Comparison of ENCODE assay signal across 14 mouse cellular contexts in the genomic region with DNA sequence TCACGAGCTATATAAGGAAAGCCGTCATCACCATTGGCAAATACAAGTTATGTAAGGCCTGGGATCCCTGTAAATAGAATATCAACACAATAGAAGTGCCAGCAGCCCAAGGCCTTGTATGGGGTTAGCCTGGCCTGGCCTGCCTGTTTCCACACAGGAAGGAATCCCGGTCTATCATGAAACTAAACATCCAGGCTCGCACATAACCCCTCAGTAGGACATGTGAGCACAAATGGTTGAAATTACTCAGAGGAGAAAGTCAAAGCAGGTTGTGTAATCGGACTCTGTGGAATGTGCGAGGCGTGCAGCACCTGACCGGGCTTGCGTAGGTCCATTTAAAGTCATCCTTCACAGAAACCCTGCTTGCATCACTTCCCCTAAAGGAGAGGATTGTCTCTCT.
A peak's percentile ranks its signal among the peaks of the same experiment; 100 is the strongest.
DNase-seq lines count a peak whose midpoint lies in the region; ATAC-seq and TF ChIP-seq lines count a peak whose summit lies in the region.
"Had no signal": no experiment of that assay in that cellular context is flagged by ENCODE, and none has a peak within 500 bp of the region (broad histone marks: within the 10 kb centered on the region; RNA-seq: fewer than 3 reads in every experiment).

No protein-coding gene starts in this region.

- no peak for TF ChIP-seq CTCF in hindbrain, postnatal 0 days (IDR thresholded peaks at IDR 0.05; ENCODE audit: low read depth)

- no peak overlapping the region for H3K4me2 ChIP-seq in limb, embryonic 13.5 days (replicated peaks)
- no peak overlapping the region for H3K4me2 ChIP-seq in hindbrain, postnatal 0 days (ENCODE audit: low read depth, low read length)
- H3K4me2 ChIP-seq: lung, embryonic 15.5 days had no signal

- 62% methylated on average over 9 of the region's 9 CpGs for WGBS in limb, embryonic 13.5 days
- WGBS in limb, embryonic 10.5 days = 86% methylated on average over 9 of the region's 9 CpGs
- WGBS in hindbrain, postnatal 0 days = 90% methylated on average over 9 of the region's 9 CpGs

- 0 out of 2 replicates have a peak, but pooled peaks have one; percentile 32 for ATAC-seq in limb, embryonic 13.5 days (ENCODE audit: low FRiP score, low read depth)
- ATAC-seq in granulocyte monocyte progenitor cell, adult 5-6 weeks (replicated peaks; ENCODE audit: poor library complexity, severe bottlenecking) = peak; percentile 56
- no peak for ATAC-seq in hindbrain, postnatal 0 days

- DNase-seq in limb, embryonic 10.5 days (ENCODE audit: low spot score) = no peak
- DNase-seq in heart, postnatal 25 days (ENCODE audit: low spot score) = peak; percentile 46
- DNase-seq in lung, postnatal 36 days = peak; percentile 74
- no peak for DNase-seq in hindbrain, postnatal 0 days (ENCODE audit: low spot score)
- no peak for DNase-seq in adrenal gland, adult 8-10 months
- DNase-seq in B cell, adult 2 months = no peak
- DNase-seq: adrenal gland, postnatal 10 days; cerebellum, adult 8-10 months; gastrocnemius, postnatal 36 days; right cerebral cortex, postnatal 25 days had no signal

- no peaks in the 10 kb centered on the region for H3K27me3 ChIP-seq in limb, embryonic 13.5 days
- H3K27me3 ChIP-seq in limb, embryonic 10.5 days (ENCODE audit: low read depth, poor library complexity, severe bottlenecking) = no peaks in the 10 kb centered on the region
- H3K27me3 ChIP-seq in hindbrain, postnatal 0 days (ENCODE audit: insufficient read depth, low read length) = no peaks in the 10 kb centered on the region
- H3K27me3 ChIP-seq: lung, embryonic 15.5 days had no signal

- H3K4me3 ChIP-seq in limb, embryonic 13.5 days = no peak overlapping the region
- H3K4me3 ChIP-seq in limb, embryonic 10.5 days = no peak overlapping the region
- no peak overlapping the region for H3K4me3 ChIP-seq in hindbrain, postnatal 0 days (ENCODE audit: low read length)
- H3K4me3 ChIP-seq: lung, embryonic 15.5 days; myocyte had no signal

- H3K27ac ChIP-seq in limb, embryonic 13.5 days = no peak overlapping the region
- H3K27ac ChIP-seq in limb, embryonic 10.5 days = no peak overlapping the region
- H3K27ac ChIP-seq in hindbrain, postnatal 0 days = no peak overlapping the region
- H3K27ac ChIP-seq: lung, embryonic 15.5 days had no signal

- H3K36me3 ChIP-seq in limb, embryonic 13.5 days = no peaks in the 10 kb centered on the region
- H3K36me3 ChIP-seq in limb, embryonic 10.5 days = no peaks in the 10 kb centered on the region
- H3K36me3 ChIP-seq in hindbrain, postnatal 0 days (ENCODE audit: insufficient read depth, low read length) = no peaks in the 10 kb centered on the region
- H3K36me3 ChIP-seq: lung, embryonic 15.5 days had no signal

- H3K9ac ChIP-seq in limb, embryonic 13.5 days = no peak overlapping the region
- no peak overlapping the region for H3K9ac ChIP-seq in hindbrain, postnatal 0 days (replicated peaks; ENCODE audit: low read length)
- H3K9ac ChIP-seq: lung, embryonic 15.5 days had no signal

- H3K9me3 ChIP-seq in limb, embryonic 13.5 days = no peaks in the 10 kb centered on the region
- no peaks in the 10 kb centered on the region for H3K9me3 ChIP-seq in limb, embryonic 10.5 days (replicated peaks)
- no peaks in the 10 kb centered on the region for H3K9me3 ChIP-seq in hindbrain, postnatal 0 days (ENCODE audit: low read length)
- H3K9me3 ChIP-seq: lung, embryonic 15.5 days had no signal

- intact Hi-C loops in heart, postnatal 25 days (cut with DNase I) = no loop called here

- peaks cover 12% of the 10 kb centered on the region; the same call in 1 of the 2 replicates for H3K4me1 ChIP-seq in limb, embryonic 13.5 days
- H3K4me1 ChIP-seq in limb, embryonic 10.5 days = no peaks in the 10 kb centered on the region
- no peaks in the 10 kb centered on the region for H3K4me1 ChIP-seq in hindbrain, postnatal 0 days (ENCODE audit: insufficient read depth, low read length)
- H3K4me1 ChIP-seq: lung, embryonic 15.5 days had no signal

Comparison
In these comparisons a context has a peak if more than half of its experiments do, and no peak if none do; other contexts are left out.
1. DNase-seq: peak in heart, postnatal 25 days (single experiment) and lung, postnatal 36 days (single experiment); none in limb, embryonic 10.5 days (single experiment), hindbrain, postnatal 0 days (single experiment), adrenal gland, adult 8-10 months (single experiment) and B cell, adult 2 months (0 of 2).